Mouse (Mus musculus): ENCODE results near the gene Lamb2.

DNA sequence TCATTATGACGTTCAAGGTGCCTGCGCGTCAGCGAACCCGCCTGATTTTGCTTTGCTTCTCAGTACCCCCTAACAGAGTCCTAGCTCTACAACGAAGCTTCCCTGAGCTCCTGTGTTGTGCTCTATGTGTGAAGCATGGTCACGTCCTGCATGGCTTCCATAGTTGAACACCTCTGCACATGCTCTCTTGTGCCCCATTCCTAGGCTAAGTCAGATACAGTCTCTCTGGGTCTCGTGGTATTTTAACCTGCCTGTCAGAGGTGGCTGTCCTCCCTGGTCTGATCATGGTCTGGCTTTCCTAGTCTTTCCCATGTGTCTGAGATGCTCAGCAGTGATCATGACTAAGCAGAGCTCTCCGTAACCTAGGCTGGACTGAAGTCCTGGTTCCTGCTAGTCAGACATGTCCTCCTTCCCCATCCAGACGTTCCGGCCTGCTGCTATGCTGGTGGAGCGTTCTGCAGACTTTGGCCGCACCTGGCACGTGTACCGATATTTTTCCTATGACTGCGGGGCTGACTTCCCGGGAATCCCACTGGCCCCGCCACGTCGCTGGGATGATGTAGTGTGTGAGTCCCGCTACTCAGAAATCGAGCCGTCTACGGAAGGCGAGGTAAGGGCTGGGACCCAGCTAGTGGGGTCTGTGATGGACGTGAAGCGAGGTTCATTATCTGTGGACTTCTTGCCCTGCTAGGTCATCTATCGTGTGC is 1.4 kb downstream of the Lamb2 start:
- TF ChIP-seq CTCF (conservative IDR thresholded peaks at IDR 0.05; ENCODE audit: low read length), result no peak
- no peak for TF ChIP-seq NANOG (IDR thresholded peaks at IDR 0.05; ENCODE audit: borderline replicate concordance, low read length)
- no peak for TF ChIP-seq POU5F1 (IDR thresholded peaks at IDR 0.05; ENCODE audit: borderline replicate concordance, low read length)
